Mouse (Mus musculus): Measurements from ENCODE around the gene Gm49510. TPM values are rescaled to one million over a fixed set of nuclear protein-coding genes. Genes with fewer than 3 reads are reported as not detected.
A peak's percentile ranks its signal among the peaks of the same experiment; 100 is the strongest.

Gene Gm49510
- polyA plus RNA-seq, 1 experiment from 2014 or later: 0.50 TPM

DNA sequence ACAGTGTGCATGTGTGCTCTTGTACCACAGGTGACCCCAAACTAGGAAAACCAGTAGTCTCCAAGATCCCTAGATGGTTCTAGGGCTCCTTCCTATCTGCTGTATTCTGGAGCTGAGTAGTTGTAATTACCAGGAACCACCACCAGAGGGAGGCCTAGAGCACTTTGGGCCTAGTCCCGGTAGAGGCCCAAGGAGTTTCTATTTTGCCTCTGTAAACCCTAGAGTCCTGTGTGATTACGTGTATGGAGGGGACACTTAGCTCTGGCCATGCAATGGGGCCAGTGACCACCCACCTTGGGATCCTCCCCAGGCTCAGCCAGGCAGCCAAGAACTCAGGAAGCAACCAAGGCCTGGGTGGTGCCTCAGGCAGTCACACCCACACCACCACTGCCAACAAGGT is 3.8 kb downstream of the Gm49510 start:
- no peak for ATAC-seq (ENCODE audit: insufficient number of reproducible peaks, low FRiP score, low TSS enrichment, low read depth)
- Histone ChIP-seq H3K27me3 (no peaks in the 10 kb centered on the region), H3K36me3 (peaks cover 61% of the 10 kb centered on the region), H3K4me2 (0 out of 2 replicates have a peak overlapping the region, but pooled peaks have one; percentile 2), H3K4me1 (peaks cover 44% of the 10 kb centered on the region), H3K27ac (0 out of 2 replicates have a peak overlapping the region, but pooled peaks have one; percentile 47), H3K9ac (no peak overlapping the region), H3K9me3 (no peaks in the 10 kb centered on the region), H3K4me3 (no peak overlapping the region)
- 11% methylated on average over 2 of the region's 2 CpGs for WGBS

DNA sequence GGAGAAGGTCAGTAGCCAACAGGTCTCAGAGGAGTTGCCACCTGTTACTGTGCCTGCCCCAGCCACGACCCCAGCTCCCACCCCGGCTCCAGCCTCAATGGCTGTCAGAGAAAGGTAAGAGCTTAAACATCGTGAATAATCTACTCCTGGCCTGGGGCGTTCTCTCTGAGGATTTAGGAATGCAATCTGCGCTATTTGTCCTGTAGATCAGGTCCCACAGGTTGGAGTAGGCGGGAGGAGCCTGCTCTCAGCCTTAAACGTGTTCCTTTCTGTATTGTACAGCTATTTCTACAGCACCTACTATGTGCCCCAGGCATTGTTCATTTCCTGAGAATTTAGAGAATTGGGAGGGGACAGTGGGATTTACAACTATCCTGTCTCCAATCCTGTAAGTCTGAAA is 8.9 kb downstream of the Gm49510 start:
- Histone ChIP-seq H3K36me3 (peaks cover 93% of the 10 kb centered on the region), H3K27ac (0 out of 2 replicates have a peak overlapping the region, but pooled peaks have one; percentile 8), H3K9ac (no peak overlapping the region), H3K27me3 (no peaks in the 10 kb centered on the region), H3K4me3 (no peak overlapping the region), H3K9me3 (no peaks in the 10 kb centered on the region), H3K4me2 (no peak overlapping the region), H3K4me1 (peaks cover 11% of the 10 kb centered on the region)
- no peak for ATAC-seq (ENCODE audit: insufficient number of reproducible peaks, low FRiP score, low TSS enrichment, low read depth)
- WGBS: 69% methylated on average over 7 of the region's 7 CpGs

DNA sequence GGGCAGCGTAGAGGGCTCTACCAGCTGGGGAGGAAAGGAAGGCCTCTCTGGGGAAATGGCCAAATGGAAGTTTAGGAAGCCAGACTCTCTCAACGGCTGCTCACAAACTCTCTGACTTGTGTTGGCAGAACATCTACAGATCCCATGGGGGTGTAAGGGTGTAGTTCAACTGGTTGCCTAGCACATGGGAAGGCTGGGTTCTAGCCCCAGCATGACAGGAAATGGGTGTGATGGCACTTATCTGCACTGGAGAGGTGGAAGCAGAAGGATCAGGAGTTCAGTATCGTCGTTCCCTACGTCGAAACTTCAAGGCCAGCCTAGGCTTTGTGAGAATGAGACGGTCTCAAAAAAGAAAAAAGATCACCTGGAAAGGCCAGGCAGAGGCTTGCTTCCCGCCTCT is 9.5 kb downstream of the Gm49510 start:
- H3K36me3 ChIP-seq: peaks cover 87% of the 10 kb centered on the region
- H3K4me1 ChIP-seq: peaks cover 9% of the 10 kb centered on the region; the same call in 1 of the 2 replicates
- no peaks in the 10 kb centered on the region for H3K9me3 ChIP-seq
- H3K9ac ChIP-seq: no peak overlapping the region
- WGBS: 73% methylated on average over 8 of the region's 8 CpGs
- no peaks in the 10 kb centered on the region for H3K27me3 ChIP-seq
- H3K27ac ChIP-seq: no peak overlapping the region
- H3K4me2 ChIP-seq: no peak overlapping the region
- no peak for ATAC-seq (ENCODE audit: insufficient number of reproducible peaks, low FRiP score, low TSS enrichment, low read depth)
- H3K4me3 ChIP-seq: no peak overlapping the region

DNA sequence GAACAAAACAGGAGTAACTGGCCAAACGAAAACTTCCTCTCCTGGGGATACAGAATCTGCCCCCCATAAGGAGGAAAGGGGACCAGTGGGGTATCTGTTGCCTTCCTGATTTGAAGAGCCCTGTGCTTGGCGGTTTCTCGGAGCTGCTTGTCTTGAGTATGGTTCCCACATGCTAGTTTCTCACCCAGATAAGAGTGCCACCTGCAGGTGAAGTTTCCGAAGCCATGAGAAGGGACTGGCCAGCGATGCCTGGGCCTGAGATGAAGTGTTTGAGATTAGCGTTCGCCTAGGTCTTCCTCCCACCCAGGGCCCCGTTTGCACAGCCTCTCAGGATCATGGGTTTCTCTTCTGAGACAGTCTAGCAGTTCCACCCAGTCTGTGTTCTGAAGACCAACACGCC is 12.6 kb downstream of the Gm49510 start:
- Histone ChIP-seq H3K9ac (no peak overlapping the region), H3K4me1 (peaks cover 37% of the 10 kb centered on the region), H3K27me3 (no peaks in the 10 kb centered on the region), H3K27ac (0 out of 2 replicates have a peak overlapping the region, but pooled peaks have one; percentile 38), H3K9me3 (no peaks in the 10 kb centered on the region), H3K4me3 (no peak overlapping the region), H3K4me2 (no peak overlapping the region), H3K36me3 (peaks cover 56% of the 10 kb centered on the region)
- ATAC-seq (ENCODE audit: insufficient number of reproducible peaks, low FRiP score, low TSS enrichment, low read depth): no peak
- 38% methylated on average over 9 of the region's 9 CpGs for WGBS

DNA sequence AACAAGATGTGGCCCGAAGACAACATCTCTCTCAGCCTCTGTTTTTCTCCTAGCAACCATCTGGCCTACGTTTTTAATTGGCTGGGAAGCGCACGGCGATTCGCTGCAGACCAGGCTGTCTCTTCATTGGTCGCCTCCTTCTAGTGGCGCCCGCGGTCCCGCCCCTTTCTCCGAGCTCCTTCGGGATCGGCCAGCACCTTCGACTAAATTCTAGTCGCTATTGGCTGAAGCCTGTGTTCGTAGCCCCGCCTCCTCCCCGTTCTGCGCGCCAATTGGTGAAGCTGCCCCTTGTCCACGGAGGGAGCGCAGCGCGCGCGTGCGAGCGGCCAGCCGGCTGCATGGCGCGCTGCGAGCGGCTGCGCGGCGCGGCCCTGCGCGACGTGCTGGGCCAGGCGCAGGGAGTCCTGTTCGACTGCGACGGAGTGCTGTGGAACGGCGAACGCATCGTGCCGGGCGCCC is 14.2 kb downstream of the Gm49510 start, which contains the start of gene Pdxp:
Gene Pdxp (plus strand): TSS at position 288 of the 459 bp plus-strand sequence.
- peaks cover 52% of the 10 kb centered on the region for H3K36me3 ChIP-seq
- WGBS: under 1% methylated on average over 50 of the region's 51 CpGs
- ATAC-seq (ENCODE audit: insufficient number of reproducible peaks, low FRiP score, low TSS enrichment, low read depth): peak; percentile 91

DNA sequence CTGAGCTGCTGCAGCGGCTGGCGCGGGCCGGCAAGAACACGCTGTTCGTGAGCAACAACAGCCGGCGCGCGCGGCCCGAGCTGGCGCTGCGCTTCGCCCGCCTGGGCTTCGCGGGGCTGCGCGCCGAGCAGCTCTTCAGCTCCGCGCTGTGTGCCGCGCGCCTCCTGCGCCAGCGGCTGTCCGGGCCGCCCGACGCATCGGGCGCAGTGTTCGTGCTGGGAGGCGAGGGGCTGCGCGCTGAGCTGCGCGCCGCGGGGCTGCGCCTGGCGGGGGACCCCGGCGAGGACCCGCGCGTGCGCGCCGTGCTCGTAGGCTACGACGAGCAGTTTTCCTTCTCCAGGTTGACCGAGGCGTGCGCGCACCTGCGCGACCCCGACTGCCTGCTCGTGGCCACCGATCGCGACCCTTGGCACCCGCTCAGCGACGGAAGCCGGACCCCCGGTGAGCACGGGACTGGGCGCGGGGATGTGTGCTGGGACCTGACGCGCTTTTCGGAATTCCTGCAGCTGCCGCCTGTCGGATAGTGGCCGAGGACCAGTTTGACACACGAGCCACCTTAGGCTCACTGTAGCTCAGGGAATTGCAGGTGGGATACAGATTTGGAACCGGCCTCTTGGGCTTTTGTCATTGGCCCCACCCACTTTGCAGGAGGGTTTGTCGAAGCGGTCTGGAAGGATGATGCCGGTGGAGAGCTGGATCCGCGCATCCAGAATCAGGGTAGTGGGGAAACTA is 14.8 kb downstream of the Gm49510 start:
- Histone ChIP-seq H3K4me2 (peak overlapping the region; percentile 98), H3K9ac (peak overlapping the region; percentile 80), H3K4me1 (peaks cover 37% of the 10 kb centered on the region), H3K36me3 (peaks cover 52% of the 10 kb centered on the region), H3K27ac (peak overlapping the region; percentile 93), H3K9me3 (no peaks in the 10 kb centered on the region), H3K4me3 (peak overlapping the region; percentile 75), H3K27me3 (no peaks in the 10 kb centered on the region)
- peak; percentile 56 for ATAC-seq (ENCODE audit: insufficient number of reproducible peaks, low FRiP score, low TSS enrichment, low read depth)
- under 1% methylated on average over 78 of the region's 87 CpGs for WGBS

More for the DNA sequence above, 14.2 kb downstream of the Gm49510 start, which contains the start of gene Pdxp:
- Histone ChIP-seq H3K27ac (peak within 1 kb of the TSS; percentile 93), H3K4me2 (peak within 1 kb of the TSS; percentile 98), H3K4me3 (peak within 1 kb of the TSS; percentile 75), H3K9ac (peak within 1 kb of the TSS; percentile 80), H3K4me1 (peaks cover 37% of the 10 kb centered on the region), H3K9me3 (no peaks in the 10 kb centered on the region), H3K27me3 (no peaks in the 10 kb centered on the region)

DNA sequence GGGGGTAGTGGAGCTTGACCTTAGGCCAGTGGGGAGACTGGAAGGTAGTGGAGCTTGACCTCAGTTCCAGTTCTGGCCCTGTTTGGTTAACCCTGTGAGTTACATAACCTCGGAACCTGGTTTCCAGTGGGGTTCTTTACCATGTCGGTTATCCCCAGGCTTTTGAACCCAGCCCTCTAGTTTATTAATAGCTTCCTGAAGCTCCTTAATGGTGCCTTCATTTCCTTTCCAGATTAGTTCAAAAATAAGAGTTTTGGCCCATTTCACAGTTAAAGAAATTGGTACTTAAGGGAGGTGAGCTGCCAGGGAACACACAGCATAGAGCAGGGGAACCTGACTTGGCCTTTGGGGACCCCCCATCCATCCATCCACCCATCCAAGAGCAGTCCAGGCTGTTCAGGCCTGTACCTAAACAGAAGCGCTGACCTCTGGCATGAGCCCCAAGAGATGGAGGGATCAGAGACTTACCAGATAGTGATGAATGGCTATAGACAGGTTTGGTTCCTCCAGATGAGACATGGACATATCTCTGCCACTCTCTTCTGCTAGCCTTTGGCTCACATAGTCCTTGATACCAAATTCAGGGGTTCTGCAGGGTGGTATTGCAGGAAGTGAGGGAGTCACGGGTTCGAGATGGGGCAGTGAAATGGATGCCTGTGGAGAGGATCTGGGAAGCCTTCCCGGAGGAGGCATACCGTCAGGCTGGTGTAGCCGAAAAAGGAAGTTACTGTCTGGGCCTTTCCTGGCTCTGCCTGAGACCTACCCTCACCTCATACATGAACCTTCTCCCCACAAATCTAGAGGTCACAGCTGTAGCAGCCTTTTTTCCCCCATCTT is 15.6 kb downstream of the Gm49510 start:
- Histone ChIP-seq H3K36me3 (peaks cover 52% of the 10 kb centered on the region), H3K4me1 (peaks cover 37% of the 10 kb centered on the region), H3K4me3 (peak overlapping the region; percentile 75), H3K27ac (no peak overlapping the region), H3K27me3 (no peaks in the 10 kb centered on the region), H3K9ac (peak overlapping the region; percentile 80), H3K9me3 (no peaks in the 10 kb centered on the region), H3K4me2 (peak overlapping the region; percentile 98)
- no peak for ATAC-seq (ENCODE audit: insufficient number of reproducible peaks, low FRiP score, low TSS enrichment, low read depth)
- 46% methylated on average over 8 of the region's 8 CpGs for WGBS

DNA sequence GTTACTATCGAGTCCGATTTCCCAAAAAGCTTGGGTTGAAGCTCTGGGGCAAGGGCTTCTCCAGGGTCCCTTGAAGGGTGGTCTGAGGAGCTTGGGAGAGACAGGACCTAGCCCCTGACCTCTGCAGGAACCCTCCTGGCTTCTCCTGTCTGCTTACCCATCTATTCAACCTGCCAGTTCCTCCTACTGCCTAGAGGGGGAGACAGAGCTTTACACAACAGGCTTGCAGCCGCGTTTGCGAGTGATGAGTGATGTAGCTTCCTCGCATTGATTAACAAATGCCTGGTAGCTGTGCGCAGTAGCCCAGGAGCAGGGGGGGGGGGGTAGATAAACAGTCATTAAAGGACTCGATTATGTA is 16.2 kb downstream of the Gm49510 start:
- Histone ChIP-seq H3K36me3 (peaks cover 47% of the 10 kb centered on the region), H3K9ac (no peak overlapping the region), H3K27ac (no peak overlapping the region), H3K4me3 (peak overlapping the region; percentile 75), H3K27me3 (no peaks in the 10 kb centered on the region), H3K4me1 (peaks cover 35% of the 10 kb centered on the region), H3K9me3 (no peaks in the 10 kb centered on the region), H3K4me2 (peak overlapping the region; percentile 98)
- 5% methylated on average over 8 of the region's 8 CpGs for WGBS
- ATAC-seq (ENCODE audit: insufficient number of reproducible peaks, low FRiP score, low TSS enrichment, low read depth): no peak

DNA sequence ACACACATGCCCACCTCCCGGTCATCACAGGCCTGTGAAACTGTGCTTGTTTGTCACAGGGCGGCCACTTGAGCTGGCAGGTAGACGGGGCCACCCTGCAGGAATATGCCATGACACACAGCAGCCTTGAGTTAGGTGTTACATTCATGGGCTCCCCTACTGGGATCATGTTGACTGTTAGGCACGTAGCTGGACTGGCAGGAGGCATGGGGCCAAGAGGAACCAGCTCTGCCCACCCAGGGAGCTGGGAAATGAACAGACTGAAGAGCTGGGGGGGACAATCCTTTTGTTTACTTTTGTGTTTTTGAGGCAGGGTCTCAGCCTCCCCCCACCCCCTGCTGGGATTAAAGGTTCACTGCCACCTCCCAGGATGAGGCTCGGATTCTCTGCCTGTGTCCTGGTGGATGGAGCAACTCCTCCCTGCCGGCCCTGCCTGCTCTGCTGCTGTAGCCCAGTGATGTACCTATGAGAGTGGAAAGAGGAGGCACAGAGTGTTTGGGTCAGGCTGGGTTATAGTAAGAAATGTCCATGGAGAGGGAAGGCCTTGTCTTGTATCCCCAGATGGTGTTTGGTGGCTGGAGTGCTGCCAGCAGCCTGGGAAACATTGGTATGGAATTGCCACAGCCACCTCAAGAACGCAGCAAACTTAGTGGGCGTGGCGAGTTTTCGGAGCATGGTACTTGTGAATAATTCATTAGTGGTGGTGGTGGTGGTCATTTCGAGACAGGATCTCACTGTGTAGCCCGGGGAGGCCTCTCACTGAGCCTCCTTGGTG is 16.8 kb downstream of the Gm49510 start:
- H3K4me2 ChIP-seq: peak overlapping the region; percentile 98
- peak overlapping the region; percentile 50 for H3K27ac ChIP-seq
- H3K27me3 ChIP-seq: no peaks in the 10 kb centered on the region
- ATAC-seq (ENCODE audit: insufficient number of reproducible peaks, low FRiP score, low TSS enrichment, low read depth): no peak
- peaks cover 35% of the 10 kb centered on the region for H3K4me1 ChIP-seq
- H3K4me3 ChIP-seq: peak overlapping the region; percentile 75
- H3K36me3 ChIP-seq: peaks cover 41% of the 10 kb centered on the region
- H3K9me3 ChIP-seq: no peaks in the 10 kb centered on the region
- 49% methylated on average over 12 of the region's 12 CpGs for WGBS
- no peak overlapping the region for H3K9ac ChIP-seq

DNA sequence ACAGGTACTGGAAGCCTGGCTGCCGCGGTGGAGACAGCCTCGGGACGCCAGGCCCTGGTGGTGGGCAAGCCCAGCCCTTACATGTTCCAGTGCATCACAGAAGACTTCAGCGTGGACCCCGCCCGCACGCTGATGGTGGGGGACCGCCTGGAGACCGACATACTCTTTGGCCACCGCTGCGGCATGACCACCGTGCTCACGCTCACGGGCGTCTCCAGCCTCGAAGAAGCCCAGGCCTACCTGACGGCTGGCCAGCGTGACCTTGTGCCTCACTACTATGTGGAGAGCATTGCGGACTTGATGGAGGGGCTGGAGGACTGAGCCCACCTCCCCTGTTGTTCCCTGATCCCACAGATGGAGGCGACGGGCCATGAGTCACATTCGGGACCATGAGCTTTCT is 18.7 kb downstream of the Gm49510 start:
- Histone ChIP-seq H3K27ac (no peak overlapping the region), H3K27me3 (no peaks in the 10 kb centered on the region), H3K4me3 (no peak overlapping the region), H3K9ac (no peak overlapping the region), H3K4me2 (no peak overlapping the region), H3K4me1 (peaks cover 32% of the 10 kb centered on the region), H3K9me3 (no peaks in the 10 kb centered on the region), H3K36me3 (peaks cover 27% of the 10 kb centered on the region)
- WGBS: 87% methylated on average over 23 of the region's 23 CpGs
- no peak for ATAC-seq (ENCODE audit: insufficient number of reproducible peaks, low FRiP score, low TSS enrichment, low read depth)

DNA sequence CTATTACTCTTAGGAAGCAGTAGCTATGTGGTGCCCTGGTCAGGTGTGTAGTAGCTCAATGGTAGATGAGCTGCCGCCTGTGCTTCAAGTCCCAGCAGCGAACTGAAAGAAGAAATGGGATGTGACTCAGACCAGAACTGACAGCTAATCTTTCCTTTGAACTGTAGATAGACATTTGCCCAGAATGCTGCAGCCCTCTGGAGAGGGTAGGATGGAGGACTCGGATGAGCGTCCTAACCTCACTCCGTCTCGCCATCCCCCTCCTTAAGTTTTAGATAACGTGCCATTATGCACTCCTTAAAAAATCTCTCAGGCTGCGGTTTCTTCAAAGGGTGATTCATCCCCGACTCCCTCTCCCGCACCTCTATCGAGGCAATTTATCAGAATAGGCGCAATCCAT is 20.4 kb downstream of the Gm49510 start:
- peaks cover 30% of the 10 kb centered on the region for H3K4me1 ChIP-seq
- H3K4me2 ChIP-seq: no peak overlapping the region
- no peak for ATAC-seq (ENCODE audit: insufficient number of reproducible peaks, low FRiP score, low TSS enrichment, low read depth)
- H3K4me3 ChIP-seq: no peak overlapping the region
- H3K36me3 ChIP-seq: peaks cover 27% of the 10 kb centered on the region
- H3K27ac ChIP-seq: 0 out of 2 replicates have a peak overlapping the region, but pooled peaks have one; percentile 27
- 71% methylated on average over 12 of the region's 12 CpGs for WGBS
- no peaks in the 10 kb centered on the region for H3K9me3 ChIP-seq
- H3K27me3 ChIP-seq: no peaks in the 10 kb centered on the region
- no peak overlapping the region for H3K9ac ChIP-seq
